Comparison of ENCODE assay signal across 8 mouse cellular contexts in the genomic region with DNA sequence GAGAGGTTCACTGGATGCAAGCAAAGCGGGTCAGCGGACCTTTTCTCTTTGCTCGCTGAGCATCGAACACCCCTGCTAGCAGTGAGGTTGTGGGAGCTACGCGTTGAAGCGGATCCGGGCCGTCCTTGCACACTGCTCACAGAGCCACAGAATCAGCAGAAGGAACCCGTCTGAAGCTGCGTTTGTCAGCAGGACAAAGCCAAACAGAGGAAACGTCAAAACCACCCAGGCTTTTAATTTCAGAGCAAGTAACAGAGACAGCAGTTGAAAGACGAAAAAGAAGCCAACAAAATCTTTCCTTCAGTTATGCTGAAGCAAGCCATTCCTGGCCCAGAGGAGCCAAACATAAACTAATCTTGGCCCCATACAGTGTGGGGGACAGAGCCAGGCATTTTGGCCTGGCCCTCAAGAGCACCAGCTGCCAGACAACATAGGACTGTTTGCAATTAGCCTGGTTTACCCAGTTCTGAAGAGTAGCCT.
DNase-seq lines count a peak whose midpoint lies in the region; ATAC-seq and TF ChIP-seq lines count a peak whose summit lies in the region.

No protein-coding gene starts in this region.

- DNase-seq in embryo, embryonic 10.5 days (ENCODE audit: low spot score): peak; percentile 26
- DNase-seq in embryo, embryonic 11 days: no peak
- peak; percentile 30 for DNase-seq in brain, embryonic 18.5 days (ENCODE audit: low read depth, low spot score)
- DNase-seq in lung, postnatal 14 days: peak; percentile 17
- no peak for DNase-seq in thymus, adult 2 months
- DNase-seq in frontal cortex, adult 2 months (ENCODE audit: extremely low spot score in 1 of 2, low spot score in 1 of 2): no peak
- no peak for DNase-seq in MN1 (ENCODE audit: low spot score)

- H3K9me3 ChIP-seq in heart, embryonic 15.5 days (replicated peaks): no peaks in the 10 kb centered on the region

- no peak overlapping the region for H3K4me2 ChIP-seq in heart, embryonic 15.5 days

- H3K9ac ChIP-seq in heart, embryonic 15.5 days: no peak overlapping the region

- peak; percentile 55; the same call in 1 of the 2 replicates for ATAC-seq in heart, embryonic 15.5 days (replicated peaks; ENCODE audit: insufficient number of reproducible peaks, insufficient read depth, low FRiP score, low read depth)

- WGBS in heart, embryonic 15.5 days: 68% methylated on average over 13 of the region's 13 CpGs
- WGBS in thymus, adult 2 months: 64% methylated on average over 13 of the region's 13 CpGs

- H3K4me1 ChIP-seq in heart, embryonic 15.5 days (replicated peaks): no peaks in the 10 kb centered on the region
- no peaks in the 10 kb centered on the region for H3K4me1 ChIP-seq in thymus, adult 2 months (replicated peaks; ENCODE audit: control insufficient read depth, insufficient read depth, low read length)

- no peaks in the 10 kb centered on the region for H3K36me3 ChIP-seq in heart, embryonic 15.5 days
- H3K36me3 ChIP-seq in thymus, adult 2 months (ENCODE audit: control insufficient read depth, insufficient read depth, low read length): no peaks in the 10 kb centered on the region

- TF ChIP-seq POLR2A in thymus, adult 2 months (IDR thresholded peaks at IDR 0.05; ENCODE audit: control insufficient read depth, extremely low read depth, insufficient read depth, low read length, poor library complexity): no peak

- TF ChIP-seq CTCF in thymus, adult 2 months (IDR thresholded peaks at IDR 0.05; ENCODE audit: borderline replicate concordance, control insufficient read depth, extremely low read depth, insufficient read depth, low read length, poor library complexity): no peak

- no peak overlapping the region for H3K4me3 ChIP-seq in heart, embryonic 15.5 days
- no peak overlapping the region for H3K4me3 ChIP-seq in thymus, adult 2 months (ENCODE audit: control insufficient read depth, insufficient read depth, low read length)

- 0 out of 2 replicates have a peak, but pooled peaks cover 3% of the 10 kb centered on the region for H3K27me3 ChIP-seq in heart, embryonic 15.5 days
- no peaks in the 10 kb centered on the region for H3K27me3 ChIP-seq in thymus, adult 2 months (ENCODE audit: control insufficient read depth, insufficient read depth, low read length)

- peak overlapping the region; percentile 66 for H3K27ac ChIP-seq in heart, embryonic 15.5 days
- H3K27ac ChIP-seq in thymus, adult 2 months (ENCODE audit: control insufficient read depth, insufficient read depth, low read length): no peak overlapping the region

Comparison
In these comparisons a context has a peak if more than half of its experiments do, and no peak if none do; other contexts are left out.
1. DNase-seq: peak in embryo, embryonic 10.5 days (single experiment), brain, embryonic 18.5 days (single experiment) and lung, postnatal 14 days (single experiment); none in embryo, embryonic 11 days (single experiment), thymus, adult 2 months (single experiment), frontal cortex, adult 2 months (0 of 2) and MN1 (single experiment).